Mouse (Mus musculus) fat pad, adult 2 months (tissue): ENCODE data around the gene Cecr2.
"Not testable (repeated sequence)": the region's sequence is repeated elsewhere in the genome, so short reads cannot be mapped to it uniquely, and the experiment has no call there.

Experiments
- DNase-seq: peaks from one replicate; pipeline ENCODE4 v3.0.0-alpha.2; 2011; ENCODE audit warnings: low read depth, low spot score; ENCODE audit errors: extremely low read depth

The Cecr2 gene

DNA sequence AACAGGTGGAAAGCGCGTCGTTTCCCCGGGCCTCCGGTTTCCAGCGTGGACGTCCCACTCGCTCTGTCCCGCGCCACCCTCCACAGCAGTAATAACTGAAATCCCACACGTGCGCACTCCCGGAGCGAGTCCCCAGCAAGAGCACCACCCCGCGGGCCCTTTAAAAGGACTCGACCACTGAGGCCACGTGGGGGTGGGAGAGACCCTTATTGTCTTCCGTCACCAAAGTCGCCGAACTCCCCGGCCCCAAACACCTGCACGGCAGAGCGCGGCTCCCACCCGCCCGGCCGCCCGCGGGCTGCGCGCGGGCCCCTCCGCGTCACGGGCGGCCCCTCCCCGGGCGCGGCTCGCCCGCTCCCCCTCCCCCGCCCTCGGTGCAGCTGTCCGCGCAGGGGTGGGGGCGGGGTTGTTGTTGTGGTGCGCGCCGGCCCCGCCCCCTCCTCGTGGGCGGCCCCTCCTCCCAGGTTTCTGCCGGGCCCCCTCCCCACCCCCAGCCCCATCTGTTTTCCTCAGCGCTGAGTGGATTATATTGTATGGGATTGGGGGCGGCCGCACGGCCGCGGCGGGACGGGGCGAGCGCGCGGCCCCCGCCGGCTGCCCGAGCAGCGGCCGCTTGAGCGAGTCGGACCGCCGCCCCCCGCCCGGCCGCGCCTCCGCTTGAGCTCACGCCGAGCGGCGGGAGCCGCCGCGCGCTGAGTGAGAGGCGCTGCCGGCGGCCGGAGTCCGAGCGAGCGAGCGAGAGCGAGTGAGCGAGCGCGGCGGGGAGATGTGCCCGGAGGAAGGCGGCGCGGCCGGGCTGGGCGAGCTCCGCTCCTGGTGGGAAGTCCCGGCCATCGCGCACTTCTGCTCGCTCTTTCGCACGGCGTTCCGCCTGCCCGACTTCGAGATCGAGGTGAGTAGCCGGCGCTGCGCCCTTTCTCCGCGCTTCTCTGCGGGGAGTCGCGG is at the start of gene Cecr2:
Cecr2 (plus strand) TSS at position 554 of the 945 bp plus-strand sequence.
- no peak for DNase-seq

DNA sequence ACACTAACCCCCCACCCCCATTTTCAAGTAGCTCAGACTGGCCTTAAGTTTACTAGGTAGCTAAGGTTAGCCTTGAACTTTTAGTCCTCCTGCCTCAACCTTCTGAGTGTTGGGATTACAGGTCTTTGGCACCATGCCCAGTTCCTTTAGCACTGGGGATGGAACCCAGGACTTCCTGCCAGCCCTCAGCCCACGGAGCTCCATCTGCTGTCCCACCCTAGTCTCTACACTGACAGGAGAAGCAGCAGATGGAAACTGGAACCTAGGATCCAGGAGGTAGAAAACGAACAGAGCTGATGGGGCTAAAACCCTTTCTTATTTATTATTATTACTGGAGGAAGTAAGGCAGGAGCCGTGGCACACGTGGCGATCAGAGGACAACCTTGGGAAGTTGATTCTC is 48.6 kb upstream of the Cecr2 start:
- no peak for DNase-seq

DNA sequence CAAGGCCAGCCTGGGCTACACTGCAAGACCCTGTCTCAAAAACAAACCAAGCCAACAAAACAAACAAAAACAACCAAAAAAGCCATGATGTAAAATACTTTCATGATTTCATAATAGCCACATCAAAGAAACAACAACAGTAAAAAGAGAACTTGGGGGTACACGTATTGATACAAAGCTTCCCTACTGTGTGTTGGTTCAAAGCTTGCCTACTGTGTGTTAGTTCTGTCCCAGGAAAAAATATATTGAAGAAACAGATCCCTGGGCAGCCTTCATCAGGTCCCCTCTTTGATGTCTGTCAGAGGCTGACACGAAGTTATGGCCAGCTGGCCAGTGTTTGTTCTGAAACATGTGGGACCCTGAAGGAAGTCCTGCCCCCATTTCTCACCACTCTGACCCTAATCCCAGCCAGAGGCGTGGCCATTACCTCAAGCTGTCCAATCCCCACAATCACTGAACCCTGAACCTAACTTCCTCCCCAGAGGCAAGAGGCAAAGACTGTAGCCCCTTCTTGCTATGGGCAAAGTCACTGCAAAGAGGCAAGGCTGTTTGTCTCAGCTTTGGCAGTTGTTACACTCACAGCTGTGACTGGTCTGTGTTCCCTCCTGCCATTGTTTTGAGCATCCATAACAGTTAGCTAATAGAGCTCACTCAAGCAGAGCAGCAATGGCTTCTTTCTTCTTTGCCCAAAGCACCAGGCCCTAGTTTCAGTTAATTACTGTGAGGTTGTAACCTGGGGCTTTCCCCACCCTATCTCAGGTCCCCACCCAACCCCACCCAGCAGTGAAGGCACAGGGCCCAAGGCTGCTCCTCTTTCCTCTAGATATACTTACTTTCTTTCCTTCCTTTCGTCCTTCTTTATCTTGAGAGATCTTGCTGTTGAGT is 47.4 kb upstream of the Cecr2 start:
- no peak for DNase-seq

DNA sequence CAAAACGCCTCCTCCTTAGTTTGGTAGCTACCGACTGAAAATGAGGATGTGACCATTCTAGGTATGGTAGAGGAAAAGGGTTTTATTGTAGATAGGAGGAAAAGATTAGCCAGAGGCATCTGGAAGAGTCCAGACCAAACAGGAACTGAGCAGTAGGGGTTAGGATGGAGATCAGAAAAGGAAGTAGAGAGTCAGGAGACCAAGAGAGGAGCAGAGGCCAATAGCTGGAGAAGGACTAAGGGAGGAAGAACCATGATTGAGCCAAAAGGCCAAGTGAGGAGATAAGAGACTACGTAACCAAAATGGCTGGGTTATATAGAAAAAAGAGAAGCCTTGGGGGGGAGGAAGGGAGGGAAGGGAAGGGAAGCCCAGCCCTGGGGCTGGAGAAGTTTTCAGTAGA is 46.0 kb upstream of the Cecr2 start:
- DNase-seq, result no peak

DNA sequence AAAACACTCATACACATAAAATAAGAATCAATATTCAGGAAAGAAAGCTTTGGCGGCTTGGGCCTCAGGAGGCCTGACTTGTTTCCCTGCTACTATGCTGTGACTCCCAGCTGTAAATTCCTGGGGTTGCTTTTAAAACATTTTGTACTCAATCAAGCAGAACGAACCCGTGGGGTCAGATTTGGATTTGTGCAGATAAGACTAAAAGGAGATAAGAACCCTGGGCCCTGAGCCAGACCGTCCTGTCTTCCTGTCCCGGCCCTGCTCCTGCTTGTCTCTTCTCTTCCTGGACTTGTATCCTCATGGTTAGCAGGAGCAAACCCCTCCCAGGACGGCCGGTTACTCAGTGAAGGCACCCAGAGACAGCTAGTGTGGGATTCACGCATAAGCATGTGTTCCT is 41.1 kb upstream of the Cecr2 start:
- no peak for DNase-seq

DNA sequence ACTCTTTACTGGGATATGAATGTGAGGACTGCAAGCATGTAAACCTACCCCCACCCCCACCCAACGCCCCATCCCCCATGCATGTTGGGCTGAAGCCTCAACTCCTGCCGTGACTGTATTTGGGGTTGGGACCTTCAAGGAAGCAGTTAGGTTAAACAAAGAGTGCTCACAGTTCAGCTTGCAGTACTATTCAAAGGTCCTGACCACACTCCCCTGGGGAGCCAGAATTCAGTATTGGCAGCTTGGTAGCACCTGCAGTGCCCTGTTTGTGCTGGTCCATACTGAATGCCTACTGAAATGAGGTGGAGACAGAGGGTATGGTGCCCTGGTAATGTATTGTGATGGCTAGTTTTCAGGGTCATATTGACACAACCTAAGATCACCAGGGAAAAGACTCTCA is 39.1 kb upstream of the Cecr2 start:
- no peak for DNase-seq

DNA sequence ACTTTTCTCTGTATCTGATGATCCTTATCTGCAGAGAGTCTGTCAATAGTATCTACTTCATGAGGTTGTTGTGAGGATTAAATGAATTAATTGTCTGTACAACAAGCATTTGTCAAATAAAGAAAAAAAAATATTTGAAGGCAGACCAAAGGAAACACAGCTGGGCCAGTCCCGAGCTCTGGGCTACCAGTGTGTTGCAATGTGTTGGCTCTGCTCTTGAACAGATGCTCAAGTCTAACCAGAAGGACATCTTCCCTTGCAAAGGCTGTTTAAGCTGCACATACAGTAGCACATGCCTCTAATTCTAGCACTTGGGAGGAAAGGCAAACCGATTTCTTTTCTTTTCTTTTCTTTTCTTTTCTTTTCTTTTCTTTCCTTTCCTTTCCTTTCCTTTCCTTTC is 37.2 kb upstream of the Cecr2 start:
- peak; percentile 76 for DNase-seq

DNA sequence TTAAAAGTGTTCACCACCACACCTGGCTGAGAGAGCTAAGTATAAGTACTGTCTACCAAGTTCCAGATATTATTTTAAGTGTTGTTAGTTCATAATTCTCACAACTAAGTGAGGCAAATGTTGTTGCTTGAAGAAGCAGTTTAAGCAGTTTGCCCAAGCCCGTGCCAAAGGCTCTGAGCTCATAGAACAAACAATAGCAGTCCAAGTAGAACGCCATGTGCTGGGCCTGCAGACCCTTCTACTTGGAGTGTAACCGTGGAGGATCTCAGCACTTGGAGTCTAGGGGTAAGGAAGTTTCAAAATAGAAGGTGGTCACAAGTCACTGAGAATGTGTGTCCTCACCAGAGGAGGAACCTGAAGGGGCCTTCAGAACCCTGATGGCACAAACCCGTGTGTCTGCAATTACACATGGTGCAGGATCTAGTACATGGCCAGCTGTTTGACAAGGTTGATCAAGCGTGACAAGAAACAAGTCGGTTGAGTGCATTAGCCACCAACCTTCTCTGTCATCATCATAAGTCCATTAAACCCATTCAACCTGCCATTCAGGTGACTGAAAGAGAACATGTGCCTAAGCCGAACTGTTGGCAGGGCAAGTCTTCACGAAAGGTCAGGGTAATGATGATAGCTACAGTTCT is 30.7 kb upstream of the Cecr2 start:
- DNase-seq, result no peak

DNA sequence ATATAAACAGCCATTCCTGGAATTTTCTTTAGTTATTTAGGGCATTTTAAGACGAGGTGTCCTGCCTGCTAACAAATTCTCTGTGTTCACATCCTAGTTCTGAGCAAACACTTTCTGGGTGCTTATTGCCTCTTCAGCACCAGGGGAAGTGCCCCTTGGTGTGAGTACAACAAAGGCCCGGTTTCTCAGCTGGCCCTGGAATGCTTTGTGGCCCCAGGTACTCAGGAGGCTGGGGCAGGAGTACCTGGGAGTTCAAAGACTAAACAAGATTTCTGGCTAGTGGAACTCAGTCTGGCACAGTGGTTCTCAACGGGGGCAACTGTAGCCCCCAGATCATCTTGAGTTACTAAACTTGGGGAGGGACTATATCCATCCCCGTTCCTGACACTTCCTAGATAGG is 26.6 kb upstream of the Cecr2 start:
- no peak for DNase-seq

DNA sequence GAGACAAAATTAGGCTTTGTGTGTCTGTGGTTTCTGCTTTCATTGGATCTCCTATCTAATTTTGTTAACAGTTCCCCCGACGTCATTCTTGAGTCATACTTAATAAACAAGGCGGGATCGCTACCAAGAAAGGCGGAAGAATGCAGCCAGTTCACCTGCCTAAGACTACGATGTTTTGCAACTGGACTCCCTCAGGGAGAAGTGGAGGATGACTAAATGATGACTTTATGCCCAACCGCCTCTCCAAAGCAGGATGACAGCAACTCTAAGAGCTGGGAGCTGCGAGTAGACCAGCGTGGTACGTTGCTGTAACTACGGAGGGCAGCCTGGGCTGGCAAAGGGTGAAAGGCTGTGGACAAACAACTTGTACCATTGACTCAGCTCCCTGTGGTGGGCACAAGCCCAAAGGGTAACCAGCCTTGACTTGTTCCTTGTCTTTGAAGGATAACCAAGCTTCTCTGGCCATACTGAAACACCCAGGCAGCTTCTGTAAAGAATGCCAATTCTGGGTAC is 24.2 kb upstream of the Cecr2 start:
- DNase-seq, result peak; percentile 66

DNA sequence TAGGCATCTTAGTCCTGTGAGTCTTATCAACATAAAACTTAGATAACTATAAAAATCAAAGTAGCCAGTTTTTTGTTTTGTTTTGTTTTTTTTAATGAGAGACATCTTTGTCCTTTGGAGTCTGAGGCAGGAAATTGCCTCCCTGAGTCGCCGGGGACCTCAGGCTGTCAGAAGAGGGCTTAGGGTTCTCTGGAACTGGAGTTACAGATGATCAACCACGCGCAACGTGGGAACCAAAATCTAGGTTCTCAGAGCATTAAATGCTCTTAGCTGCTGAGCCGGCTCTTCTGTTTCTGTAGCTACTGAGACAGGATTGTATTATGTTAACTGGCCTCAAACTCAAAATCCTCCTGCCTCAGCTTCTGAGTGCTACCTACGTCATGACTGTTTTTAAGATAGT is 22.4 kb upstream of the Cecr2 start:
- no peak for DNase-seq

DNA sequence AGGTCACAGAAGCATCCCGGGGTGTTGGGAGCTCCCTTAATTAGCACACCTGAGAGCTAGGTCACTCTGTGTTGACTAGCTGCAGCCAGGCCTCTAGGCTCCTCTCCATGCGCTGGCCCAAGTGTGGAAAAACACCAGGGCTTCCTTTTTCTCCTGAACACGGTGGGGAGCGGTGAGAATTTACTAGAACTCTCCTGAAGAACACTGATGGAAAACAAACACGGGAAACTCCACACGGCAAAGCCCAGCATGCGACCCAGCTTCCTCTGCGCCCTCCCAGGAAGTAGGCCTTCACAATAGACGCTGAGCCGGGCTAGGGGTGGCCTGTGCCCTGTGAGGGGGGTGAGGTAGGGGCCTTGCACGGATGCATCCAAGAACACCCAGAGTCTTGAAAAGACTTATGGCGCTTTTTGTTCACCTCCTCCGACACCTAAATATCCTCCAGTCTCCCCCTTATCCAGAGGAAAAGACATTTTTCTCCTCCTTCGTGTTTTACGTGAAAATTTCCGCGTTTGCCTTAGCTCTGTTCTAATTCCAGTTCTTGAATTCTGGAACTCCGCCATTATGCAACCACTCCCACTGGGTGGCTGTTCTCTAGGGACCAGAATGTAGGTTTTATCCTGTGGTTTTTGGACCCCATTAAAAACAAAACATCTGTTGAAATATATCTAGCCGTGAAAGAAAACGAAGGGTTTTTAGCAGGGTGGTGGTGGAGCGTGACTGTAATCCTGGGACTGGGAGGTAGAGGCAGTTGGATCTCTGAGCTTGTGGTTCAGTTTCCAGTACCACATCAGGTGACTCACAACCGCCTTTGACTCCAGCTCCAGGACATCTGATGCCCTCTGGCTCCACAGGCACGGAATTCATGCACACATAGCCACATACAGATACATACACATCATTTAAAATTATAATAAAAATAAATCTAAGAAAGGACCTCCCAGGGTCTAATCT is 21.5 kb upstream of the Cecr2 start:
- no peak for DNase-seq

DNA sequence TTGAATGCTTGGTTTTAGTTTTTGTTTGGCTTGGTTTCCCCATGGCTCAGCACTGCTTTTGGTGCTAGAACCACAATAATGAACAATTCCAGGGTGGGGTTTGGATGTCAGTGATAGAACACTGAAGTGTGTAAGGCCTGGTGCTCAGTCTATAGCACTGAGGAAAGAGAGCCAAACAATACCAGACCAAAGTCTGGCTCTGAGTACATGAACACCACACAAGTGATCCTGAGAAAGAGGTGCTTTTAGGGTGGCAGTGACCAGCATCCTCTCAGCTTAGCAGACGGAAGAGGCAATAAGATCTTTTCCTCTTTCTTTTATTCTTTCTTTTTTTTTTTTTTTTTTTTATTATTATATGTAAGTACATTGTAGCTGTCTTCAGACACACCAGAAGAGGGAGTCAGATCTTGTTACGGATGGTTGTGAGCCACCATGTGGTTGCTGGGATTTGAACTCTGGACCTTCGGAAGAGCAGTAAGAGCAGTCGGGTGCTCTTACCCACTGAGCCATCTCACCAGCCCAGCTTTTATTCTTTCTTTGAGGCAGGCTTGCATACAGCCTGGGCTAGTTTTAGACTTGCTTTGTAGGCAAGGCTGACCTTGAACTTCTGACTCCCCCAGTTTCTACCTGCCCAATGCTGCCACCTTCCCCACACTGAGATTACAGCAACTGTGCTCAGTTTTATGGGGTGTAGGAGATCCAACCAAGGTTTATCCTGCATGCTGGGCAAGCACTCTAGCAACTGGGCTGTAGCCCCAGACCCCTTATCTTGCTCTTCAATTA is 18.7 kb upstream of the Cecr2 start:
- DNase-seq, result not testable (repeated sequence)

DNA sequence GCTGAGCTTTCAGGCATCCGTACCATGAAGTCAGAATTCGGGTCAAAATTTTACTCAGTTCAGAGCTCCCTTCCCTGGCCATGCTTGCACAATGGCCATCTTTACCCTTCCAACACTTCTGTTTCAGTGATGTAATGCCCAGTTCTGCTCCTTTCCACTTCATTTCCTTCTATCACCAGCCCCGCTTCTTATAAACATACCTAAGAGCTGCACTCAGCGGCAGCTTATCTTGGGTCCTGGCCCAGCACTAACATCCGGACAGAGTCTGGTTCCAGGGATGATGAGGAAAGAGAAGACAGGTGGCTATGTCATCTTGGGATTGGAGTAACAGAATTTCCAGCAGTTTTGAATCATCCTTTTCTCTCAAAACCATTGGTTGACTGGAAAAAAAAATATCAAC is 18.0 kb upstream of the Cecr2 start:
- DNase-seq, result no peak

DNA sequence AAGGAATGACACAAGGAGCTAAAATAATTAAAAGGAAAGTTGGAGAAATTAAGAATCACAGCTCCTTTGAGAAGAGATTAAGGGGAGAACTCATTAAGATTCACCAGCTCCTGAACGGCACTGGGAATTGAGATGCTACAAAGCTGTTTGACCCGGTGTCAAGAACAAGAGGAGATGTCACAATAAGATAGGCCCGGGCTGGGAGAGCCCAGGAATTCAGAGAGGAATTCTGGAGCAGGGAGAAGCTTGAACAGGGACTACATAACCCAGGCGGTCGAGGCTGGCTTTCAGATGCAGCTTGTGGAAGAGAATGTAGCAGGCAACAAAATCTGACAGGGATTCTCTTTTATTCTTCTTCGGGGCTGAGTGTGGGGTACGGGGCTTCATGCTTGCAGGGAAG is 13.5 kb upstream of the Cecr2 start:
- DNase-seq, result no peak

DNA sequence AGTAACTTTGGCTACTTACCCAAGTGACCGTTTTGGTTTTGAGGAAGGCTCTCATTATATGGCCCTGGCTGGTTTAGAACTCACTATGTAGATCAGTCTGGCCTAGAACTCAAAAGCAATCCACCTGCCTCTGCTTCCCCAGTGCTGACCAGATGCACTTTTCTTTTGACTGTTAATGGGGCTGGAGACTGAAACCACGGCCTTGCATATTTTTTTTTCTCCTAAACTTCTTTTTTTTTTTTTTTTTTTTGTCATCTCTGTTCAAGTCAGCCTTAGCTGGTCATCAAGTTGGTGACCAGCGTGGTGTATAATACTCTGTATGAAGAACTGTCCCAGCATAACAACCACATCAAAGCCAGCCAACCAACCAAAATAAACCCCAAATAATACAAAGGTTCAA is 10.5 kb upstream of the Cecr2 start:
- no peak for DNase-seq

DNA sequence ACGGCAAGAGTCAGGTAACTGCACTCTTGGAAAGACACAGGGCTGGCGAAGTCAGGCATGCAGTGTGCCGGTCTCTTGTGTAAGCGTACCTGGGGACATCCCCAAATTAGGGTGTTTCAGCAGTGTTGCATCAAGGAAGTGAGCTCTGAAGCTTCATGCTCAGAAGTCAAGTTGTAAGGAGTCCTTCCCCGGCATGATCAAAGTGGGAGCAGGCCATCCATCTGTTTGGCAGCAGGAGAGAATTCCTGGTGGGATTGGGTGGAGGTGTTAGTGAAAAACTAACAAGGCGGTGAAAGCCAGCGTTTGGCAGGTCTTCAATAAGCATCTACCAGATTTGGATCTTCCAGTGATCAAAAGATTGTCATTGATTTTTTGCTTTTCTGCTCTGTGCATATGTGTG is 7.3 kb upstream of the Cecr2 start:
- DNase-seq, result peak; percentile 40

DNA sequence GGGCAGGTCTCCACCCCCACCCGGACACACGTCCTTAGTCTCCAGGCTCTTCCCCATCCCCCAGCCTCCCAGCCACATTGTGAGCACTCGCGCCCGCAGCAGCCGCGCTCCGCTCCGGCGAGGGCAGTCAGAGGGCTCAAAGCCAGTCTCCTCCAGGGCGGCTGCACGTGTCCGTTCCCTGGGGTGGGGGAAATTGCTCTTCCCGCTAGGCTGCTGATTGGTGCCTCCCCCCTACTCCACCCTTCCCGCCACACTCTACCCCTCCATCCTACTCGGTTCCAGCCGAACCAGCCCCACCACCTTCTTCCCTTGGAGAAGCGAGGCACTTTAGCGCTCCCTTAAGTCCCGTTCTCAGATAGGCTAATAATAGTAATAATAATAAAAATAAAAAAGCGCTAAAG is 754 bp upstream of the Cecr2 start:
- no peak for DNase-seq

DNA sequence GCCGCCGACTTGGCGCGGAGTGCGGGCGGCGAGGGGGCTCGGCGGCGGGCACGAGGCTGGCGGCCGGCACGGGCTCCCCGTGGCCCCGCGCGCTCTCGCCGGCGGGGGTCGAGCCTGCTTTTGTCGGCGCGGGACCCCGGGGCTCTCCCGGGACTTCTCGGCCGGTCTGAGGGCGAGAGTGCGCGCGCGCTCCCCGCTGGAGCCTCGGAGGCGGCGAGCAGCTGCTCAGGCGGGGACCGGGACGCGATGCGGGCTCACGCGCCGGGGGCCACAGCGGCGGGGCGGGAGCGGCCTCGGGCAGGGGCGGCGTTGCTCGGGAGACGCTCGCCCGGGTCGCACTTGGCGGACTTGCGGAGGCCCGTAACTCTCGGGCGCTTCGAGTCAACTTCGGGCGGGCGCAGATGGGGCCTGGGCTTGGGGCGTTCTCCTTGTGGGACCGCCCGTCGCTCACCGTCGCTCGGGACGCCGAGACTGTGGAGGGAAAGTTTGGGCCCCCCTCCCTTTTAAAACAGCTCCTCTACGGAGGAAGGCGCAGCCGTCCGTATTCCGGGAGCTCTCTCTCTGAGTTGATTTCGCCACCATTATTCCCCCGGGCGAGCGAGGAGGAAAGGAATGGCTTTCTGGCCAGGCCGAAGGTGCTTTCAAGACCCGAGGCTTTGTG is 722 bp downstream of the Cecr2 start:
- no peak for DNase-seq
